Mouse (Mus musculus): ENCODE measurements around the gene Hs3st6.

- TF ChIP-seq GATA1 (IDR thresholded peaks at IDR 0.05; ENCODE audit: borderline replicate concordance, low read length) (no peak), FLI1 (IDR thresholded peaks at IDR 0.05; ENCODE audit: low read length) (no peak)
These were observed 27.0 kb upstream of the Hs3st6 start for GRCm38 (mm10) chr17:24725637-24726390.
